Mouse (Mus musculus): ENCODE measurements around the gene Kazn.

- no peak for TF ChIP-seq CTCF (conservative IDR thresholded peaks at IDR 0.05 in 1 of 2, IDR thresholded peaks at IDR 0.05 in 1 of 2; ENCODE audit: low read depth in 2 of 2, low read length in 2 of 2)
- TF ChIP-seq SIN3A (IDR thresholded peaks at IDR 0.05; ENCODE audit: low read length) = no peak
- no peak for TF ChIP-seq ZKSCAN1 (IDR thresholded peaks at IDR 0.05; ENCODE audit: borderline replicate concordance, low read depth, low read length)
- TF ChIP-seq JUND (conservative IDR thresholded peaks at IDR 0.05; ENCODE audit: low read depth, low read length) = no peak
- no peak for TF ChIP-seq ZMIZ1 (IDR thresholded peaks at IDR 0.05; ENCODE audit: low read depth, low read length)
- no peak for TF ChIP-seq MAFK (IDR thresholded peaks at IDR 0.05; ENCODE audit: insufficient replicate concordance, low read length)
- no peak for TF ChIP-seq EP300 (IDR thresholded peaks at IDR 0.05; ENCODE audit: low read length)
- no peak for TF ChIP-seq USF2 (conservative IDR thresholded peaks at IDR 0.05; ENCODE audit: low read depth, low read length)
- TF ChIP-seq POLR2A (IDR thresholded peaks at IDR 0.05; ENCODE audit: low read depth, low read length) = no peak
- no peak for TF ChIP-seq POLR2AphosphoS2 (IDR thresholded peaks at IDR 0.05; ENCODE audit: low read depth, low read length)
- no peak for TF ChIP-seq ZNF384 (IDR thresholded peaks at IDR 0.05; ENCODE audit: low read depth, low read length)
Observed at GRCm38 (mm10) chr4:142278197-142278575, 39.0 kb upstream of the Kazn start.

Measured in CH12.LX (cell line).